In the genomic region with DNA sequence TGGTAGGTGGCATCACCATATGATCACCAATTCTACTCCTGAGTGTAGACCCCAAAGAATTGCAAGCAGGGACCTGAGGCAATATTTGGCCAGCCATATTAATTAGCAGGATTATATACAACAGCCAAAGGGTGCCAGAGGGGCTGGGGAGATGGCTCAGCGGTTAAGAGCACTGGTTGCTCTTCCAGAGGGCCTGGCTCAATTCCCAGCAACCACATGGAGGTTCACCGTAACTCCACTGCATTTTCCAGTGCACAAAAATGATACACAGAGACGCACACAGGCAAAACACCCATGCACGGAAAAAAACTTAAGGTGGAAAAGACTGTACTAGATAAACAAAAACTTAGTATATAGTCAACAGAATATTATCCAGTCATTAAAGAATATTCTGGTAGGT, we compare ENCODE assay signal across 18 mouse cellular contexts.
"Had no signal": no experiment of that assay in that cellular context is flagged by ENCODE, and none has a peak within 500 bp of the region (broad histone marks: within the 10 kb centered on the region; RNA-seq: fewer than 3 reads in every experiment).

No protein-coding gene starts in this region.

- ATAC-seq: intestine, embryonic 16.5 days; midbrain, embryonic 13.5 days; midbrain, embryonic 16.5 days had no signal

- H3K4me3 ChIP-seq: limb, embryonic 12.5 days; liver, embryonic 13.5 days; lung, embryonic 15.5 days; megakaryocyte, embryonic 14.5 days; midbrain, embryonic 10.5 days; midbrain, embryonic 13.5 days; myocyte; neural tube, embryonic 13.5 days had no signal

- H3K27ac ChIP-seq: kidney, postnatal 0 days; limb, embryonic 12.5 days; liver, embryonic 13.5 days; lung, embryonic 15.5 days; midbrain, embryonic 10.5 days; midbrain, embryonic 13.5 days; neural tube, embryonic 13.5 days had no signal

- H3K9ac ChIP-seq: limb, embryonic 12.5 days; liver, embryonic 13.5 days; lung, embryonic 15.5 days; midbrain, embryonic 13.5 days; neural tube, embryonic 13.5 days had no signal

- H3K27me3 ChIP-seq: limb, embryonic 12.5 days; lung, embryonic 15.5 days; midbrain, embryonic 13.5 days; neural tube, embryonic 13.5 days had no signal

- H3K4me2 ChIP-seq: limb, embryonic 12.5 days; liver, embryonic 13.5 days; lung, embryonic 15.5 days; midbrain, embryonic 13.5 days; neural tube, embryonic 13.5 days had no signal

- DNase-seq: kidney, adult 2 months; kidney, postnatal 25 days; liver, embryonic 13.5 days; lung, postnatal 10 days; lung, postnatal 36 days; right cerebral cortex, postnatal 4 days; thymus, adult 18-20 months; thymus, postnatal 36 days had no signal

- H3K36me3 ChIP-seq: liver, embryonic 13.5 days; lung, embryonic 15.5 days; midbrain, embryonic 10.5 days had no signal

- H3K4me1 ChIP-seq: liver, embryonic 13.5 days; lung, embryonic 15.5 days had no signal

- H3K9me3 ChIP-seq: limb, embryonic 12.5 days; liver, embryonic 13.5 days; lung, embryonic 15.5 days; megakaryocyte, embryonic 14.5 days; midbrain, embryonic 10.5 days; midbrain, embryonic 13.5 days; neural tube, embryonic 13.5 days had no signal
